Mouse (Mus musculus) megakaryocyte, adult 5-6 weeks (primary cell): ENCODE measurements around the gene Bri3. TPM values are rescaled to one million over a fixed set of nuclear protein-coding genes. Genes with fewer than 3 reads are reported as not detected.

Source experiments
- total RNA-seq, 2 experiments: library from RNA; stranded (forward) in 1 of 2; stranded (reverse) in 1 of 2; fragments of 153-499, 151-499 nt in 1 of 2; fragments of 221-1000, 200-1000 nt in 1 of 2; gene quantifications; 2 replicates each; pipeline versions ENCODE4 v1.2.3 to v1.2.4; 2015 to 2017

The Bri3 gene
- total RNA-seq, 2 experiments from 2014 or later = 20.1 to 91.0 TPM

Other genes with a start within 250 kb of the Bri3 start
- 79.6 and 85.3 TPM in 2 replicates for gene Ccz1, start 229.6 kb upstream of the Bri3 start, total RNA-seq (2015)
- gene Ccz1, start 229.6 kb upstream of the Bri3 start, total RNA-seq (2017) = 98.3 and 103 TPM in 2 replicates
- 0.36 TPM in 1 of 2 replicates, not detected in the other for gene Ocm, start 217.8 kb upstream of the Bri3 start, total RNA-seq (2015)
- gene Ocm, start 217.8 kb upstream of the Bri3 start, total RNA-seq (2017) = not detected in 2 replicates
- 13.4 and 15.3 TPM in 2 replicates for gene Lmtk2, start 144.0 kb upstream of the Bri3 start, total RNA-seq (2015)
- gene Lmtk2, start 144.0 kb upstream of the Bri3 start, total RNA-seq (2017) = 11.8 and 16.6 TPM in 2 replicates
- 0.07 and 0.16 TPM in 2 replicates for gene Bhlha15, start 54.2 kb upstream of the Bri3 start, total RNA-seq (2015)
- 0.07 TPM in 1 of 2 replicates, not detected in the other for gene Bhlha15, start 54.2 kb upstream of the Bri3 start, total RNA-seq (2017)
- 6.0 and 9.8 TPM in 2 replicates for gene Tecpr1, start 20.8 kb upstream of the Bri3 start, total RNA-seq (2015)
- 8.0 and 13.0 TPM in 2 replicates for gene Tecpr1, start 20.8 kb upstream of the Bri3 start, total RNA-seq (2017)
- not detected in 2 replicates for gene Baiap2l1, start 113.7 kb downstream of the Bri3 start, total RNA-seq (2015)
- not detected in 2 replicates for gene Baiap2l1, start 113.7 kb downstream of the Bri3 start, total RNA-seq (2017)